Mouse (Mus musculus): ENCODE data around the gene Zfp488. TPM values are rescaled to one million over a fixed set of nuclear protein-coding genes. Genes with fewer than 3 reads are reported as not detected.

Gene Zfp488
- polyA plus RNA-seq, 1 experiment from 2014 or later: 0.43 TPM

- 66% methylated on average over 7 of the region's 7 CpGs for WGBS
- no peak overlapping the region for H3K27ac ChIP-seq (replicated peaks; ENCODE audit: low read depth, low read length)
- H3K4me2 ChIP-seq (ENCODE audit: low read depth, low read length): no peak overlapping the region
Measured at GRCm38 (mm10) chr14:33965675-33966074, 12.9 kb downstream of the Zfp488 start.

GRCm38 (mm10) chr14:33959341-33959740, 19.2 kb downstream of the Zfp488 start:
- no peak overlapping the region for H3K4me3 ChIP-seq (ENCODE audit: low read depth, low read length)
- DNase-seq (ENCODE audit: low spot score): peak; percentile 81
- H3K4me1 ChIP-seq (ENCODE audit: control insufficient read depth, insufficient read depth, low read length): no peaks in the 10 kb centered on the region
- WGBS: 11% methylated on average over 9 of the region's 9 CpGs
- H3K9me3 ChIP-seq (replicated peaks; ENCODE audit: control insufficient read depth, low read length): no peaks in the 10 kb centered on the region
- no peak overlapping the region for H3K9ac ChIP-seq (replicated peaks; ENCODE audit: low read length)
- no peak overlapping the region for H3K27ac ChIP-seq (replicated peaks; ENCODE audit: low read depth, low read length)
- no peak overlapping the region for H3K4me2 ChIP-seq (ENCODE audit: low read depth, low read length)
- H3K36me3 ChIP-seq (replicated peaks; ENCODE audit: control insufficient read depth, insufficient read depth, low read depth, low read length): no peaks in the 10 kb centered on the region; the same call in 1 of the 2 replicates
- no peak for ATAC-seq (replicated peaks; ENCODE audit: insufficient number of reproducible peaks, low FRiP score, low TSS enrichment, low read depth)
- no peaks in the 10 kb centered on the region for H3K27me3 ChIP-seq (ENCODE audit: control insufficient read depth, insufficient read depth, low read length)

More at GRCm38 (mm10) chr14:33965675-33966074, 12.9 kb downstream of the Zfp488 start:
- Histone ChIP-seq H3K9me3 (replicated peaks; ENCODE audit: control insufficient read depth, low read length) (no peaks in the 10 kb centered on the region), H3K9ac (replicated peaks; ENCODE audit: low read length) (no peak overlapping the region), H3K36me3 (replicated peaks; ENCODE audit: control insufficient read depth, insufficient read depth, low read depth, low read length) (no peaks in the 10 kb centered on the region), H3K4me3 (ENCODE audit: low read depth, low read length) (no peak overlapping the region), H3K4me1 (ENCODE audit: control insufficient read depth, insufficient read depth, low read length) (no peaks in the 10 kb centered on the region), H3K27me3 (ENCODE audit: control insufficient read depth, insufficient read depth, low read length) (no peaks in the 10 kb centered on the region)
- no peak for DNase-seq (ENCODE audit: low spot score)
- ATAC-seq (replicated peaks; ENCODE audit: insufficient number of reproducible peaks, low FRiP score, low TSS enrichment, low read depth): no peak

- Histone ChIP-seq H3K4me1 (ENCODE audit: control insufficient read depth, insufficient read depth, low read length) (no peaks in the 10 kb centered on the region), H3K27ac (replicated peaks; ENCODE audit: low read depth, low read length) (no peak overlapping the region), H3K4me3 (ENCODE audit: low read depth, low read length) (no peak overlapping the region), H3K9me3 (replicated peaks; ENCODE audit: control insufficient read depth, low read length) (no peaks in the 10 kb centered on the region), H3K9ac (replicated peaks; ENCODE audit: low read length) (no peak overlapping the region), H3K27me3 (ENCODE audit: control insufficient read depth, insufficient read depth, low read length) (no peaks in the 10 kb centered on the region), H3K4me2 (ENCODE audit: low read depth, low read length) (no peak overlapping the region), H3K36me3 (replicated peaks; ENCODE audit: control insufficient read depth, insufficient read depth, low read depth, low read length) (no peaks in the 10 kb centered on the region; the same call in 1 of the 2 replicates)
- 63% methylated on average over 3 of the region's 3 CpGs for WGBS
- no peak for DNase-seq (ENCODE audit: low spot score)
- no peak for ATAC-seq (replicated peaks; ENCODE audit: insufficient number of reproducible peaks, low FRiP score, low TSS enrichment, low read depth)
Measured at GRCm38 (mm10) chr14:33958841-33959240, 19.7 kb downstream of the Zfp488 start.

GRCm38 (mm10) chr14:33958186-33958585, 20.4 kb downstream of the Zfp488 start:
- Histone ChIP-seq H3K36me3 (replicated peaks; ENCODE audit: control insufficient read depth, insufficient read depth, low read depth, low read length) (no peaks in the 10 kb centered on the region; the same call in 1 of the 2 replicates), H3K4me3 (ENCODE audit: low read depth, low read length) (no peak overlapping the region), H3K27me3 (ENCODE audit: control insufficient read depth, insufficient read depth, low read length) (no peaks in the 10 kb centered on the region), H3K4me1 (ENCODE audit: control insufficient read depth, insufficient read depth, low read length) (no peaks in the 10 kb centered on the region), H3K9me3 (replicated peaks; ENCODE audit: control insufficient read depth, low read length) (no peaks in the 10 kb centered on the region), H3K27ac (replicated peaks; ENCODE audit: low read depth, low read length) (no peak overlapping the region), H3K9ac (replicated peaks; ENCODE audit: low read length) (no peak overlapping the region), H3K4me2 (ENCODE audit: low read depth, low read length) (no peak overlapping the region)
- ATAC-seq (replicated peaks; ENCODE audit: insufficient number of reproducible peaks, low FRiP score, low TSS enrichment, low read depth) (no peak), DNase-seq (ENCODE audit: low spot score) (no peak)
- WGBS: 92% methylated on average over 4 of the region's 4 CpGs

- Histone ChIP-seq H3K9me3 (replicated peaks; ENCODE audit: control insufficient read depth, low read length) (no peaks in the 10 kb centered on the region), H3K27ac (replicated peaks; ENCODE audit: low read depth, low read length) (no peak overlapping the region), H3K27me3 (ENCODE audit: control insufficient read depth, insufficient read depth, low read length) (no peaks in the 10 kb centered on the region), H3K9ac (replicated peaks; ENCODE audit: low read length) (no peak overlapping the region), H3K4me2 (ENCODE audit: low read depth, low read length) (no peak overlapping the region), H3K4me1 (ENCODE audit: control insufficient read depth, insufficient read depth, low read length) (no peaks in the 10 kb centered on the region), H3K4me3 (ENCODE audit: low read depth, low read length) (no peak overlapping the region), H3K36me3 (replicated peaks; ENCODE audit: control insufficient read depth, insufficient read depth, low read depth, low read length) (no peaks in the 10 kb centered on the region; the same call in 1 of the 2 replicates)
- ATAC-seq (replicated peaks; ENCODE audit: insufficient number of reproducible peaks, low FRiP score, low TSS enrichment, low read depth) (no peak), DNase-seq (ENCODE audit: low spot score) (no peak)
- WGBS: 72% methylated on average over 13 of the region's 13 CpGs
Measured at GRCm38 (mm10) chr14:33956055-33956454, 22.5 kb downstream of the Zfp488 start.

GRCm38 (mm10) chr14:33953761-33954160, 24.8 kb downstream of the Zfp488 start, which contains the start of gene Rbp3:
Rbp3 (plus strand) TSS chr14:33954003.
- 86% methylated on average over 5 of the region's 5 CpGs for WGBS
- no peaks in the 10 kb centered on the region for H3K27me3 ChIP-seq (ENCODE audit: control insufficient read depth, insufficient read depth, low read length)

GRCm38 (mm10) chr14:33952233-33952981, 26.2 kb downstream of the Zfp488 start:
- Histone ChIP-seq H3K36me3 (replicated peaks; ENCODE audit: control insufficient read depth, insufficient read depth, low read depth, low read length) (no peaks in the 10 kb centered on the region; the same call in 1 of the 2 replicates), H3K4me3 (ENCODE audit: low read depth, low read length) (no peak overlapping the region), H3K27me3 (ENCODE audit: control insufficient read depth, insufficient read depth, low read length) (no peaks in the 10 kb centered on the region), H3K9me3 (replicated peaks; ENCODE audit: control insufficient read depth, low read length) (no peaks in the 10 kb centered on the region), H3K27ac (replicated peaks; ENCODE audit: low read depth, low read length) (no peak overlapping the region), H3K4me1 (ENCODE audit: control insufficient read depth, insufficient read depth, low read length) (no peaks in the 10 kb centered on the region), H3K4me2 (ENCODE audit: low read depth, low read length) (no peak overlapping the region), H3K9ac (replicated peaks; ENCODE audit: low read length) (no peak overlapping the region)
- ATAC-seq (replicated peaks; ENCODE audit: insufficient number of reproducible peaks, low FRiP score, low TSS enrichment, low read depth) (no peak), DNase-seq (ENCODE audit: low spot score) (peak; percentile 30)
- WGBS: 32% methylated on average over 6 of the region's 6 CpGs

More at GRCm38 (mm10) chr14:33953761-33954160, 24.8 kb downstream of the Zfp488 start, which contains the start of gene Rbp3:
- Histone ChIP-seq H3K4me2 (ENCODE audit: low read depth, low read length) (no peak within 1 kb of the TSS), H3K27ac (replicated peaks; ENCODE audit: low read depth, low read length) (no peak within 1 kb of the TSS), H3K4me1 (ENCODE audit: control insufficient read depth, insufficient read depth, low read length) (no peaks in the 10 kb centered on the region), H3K36me3 (replicated peaks; ENCODE audit: control insufficient read depth, insufficient read depth, low read depth, low read length) (no peaks in the 10 kb centered on the region; the same call in 1 of the 2 replicates), H3K9ac (replicated peaks; ENCODE audit: low read length) (no peak within 1 kb of the TSS), H3K4me3 (ENCODE audit: low read depth, low read length) (no peak within 1 kb of the TSS), H3K9me3 (replicated peaks; ENCODE audit: control insufficient read depth, low read length) (no peaks in the 10 kb centered on the region)
- ATAC-seq (replicated peaks; ENCODE audit: insufficient number of reproducible peaks, low FRiP score, low TSS enrichment, low read depth) (no peak), DNase-seq (ENCODE audit: low spot score) (no peak)

- 71% methylated on average over 6 of the region's 6 CpGs for WGBS
- Histone ChIP-seq H3K9me3 (replicated peaks; ENCODE audit: control insufficient read depth, low read length) (no peaks in the 10 kb centered on the region), H3K27ac (replicated peaks; ENCODE audit: low read depth, low read length) (no peak overlapping the region), H3K9ac (replicated peaks; ENCODE audit: low read length) (no peak overlapping the region), H3K4me3 (ENCODE audit: low read depth, low read length) (no peak overlapping the region), H3K4me2 (ENCODE audit: low read depth, low read length) (no peak overlapping the region), H3K27me3 (ENCODE audit: control insufficient read depth, insufficient read depth, low read length) (no peaks in the 10 kb centered on the region), H3K4me1 (ENCODE audit: control insufficient read depth, insufficient read depth, low read length) (no peaks in the 10 kb centered on the region), H3K36me3 (replicated peaks; ENCODE audit: control insufficient read depth, insufficient read depth, low read depth, low read length) (no peaks in the 10 kb centered on the region)
- ATAC-seq (replicated peaks; ENCODE audit: insufficient number of reproducible peaks, low FRiP score, low TSS enrichment, low read depth): no peak
- DNase-seq (ENCODE audit: low spot score): no peak
Measured at GRCm38 (mm10) chr14:33946125-33946524, 32.4 kb downstream of the Zfp488 start.
